In the genomic region with DNA sequence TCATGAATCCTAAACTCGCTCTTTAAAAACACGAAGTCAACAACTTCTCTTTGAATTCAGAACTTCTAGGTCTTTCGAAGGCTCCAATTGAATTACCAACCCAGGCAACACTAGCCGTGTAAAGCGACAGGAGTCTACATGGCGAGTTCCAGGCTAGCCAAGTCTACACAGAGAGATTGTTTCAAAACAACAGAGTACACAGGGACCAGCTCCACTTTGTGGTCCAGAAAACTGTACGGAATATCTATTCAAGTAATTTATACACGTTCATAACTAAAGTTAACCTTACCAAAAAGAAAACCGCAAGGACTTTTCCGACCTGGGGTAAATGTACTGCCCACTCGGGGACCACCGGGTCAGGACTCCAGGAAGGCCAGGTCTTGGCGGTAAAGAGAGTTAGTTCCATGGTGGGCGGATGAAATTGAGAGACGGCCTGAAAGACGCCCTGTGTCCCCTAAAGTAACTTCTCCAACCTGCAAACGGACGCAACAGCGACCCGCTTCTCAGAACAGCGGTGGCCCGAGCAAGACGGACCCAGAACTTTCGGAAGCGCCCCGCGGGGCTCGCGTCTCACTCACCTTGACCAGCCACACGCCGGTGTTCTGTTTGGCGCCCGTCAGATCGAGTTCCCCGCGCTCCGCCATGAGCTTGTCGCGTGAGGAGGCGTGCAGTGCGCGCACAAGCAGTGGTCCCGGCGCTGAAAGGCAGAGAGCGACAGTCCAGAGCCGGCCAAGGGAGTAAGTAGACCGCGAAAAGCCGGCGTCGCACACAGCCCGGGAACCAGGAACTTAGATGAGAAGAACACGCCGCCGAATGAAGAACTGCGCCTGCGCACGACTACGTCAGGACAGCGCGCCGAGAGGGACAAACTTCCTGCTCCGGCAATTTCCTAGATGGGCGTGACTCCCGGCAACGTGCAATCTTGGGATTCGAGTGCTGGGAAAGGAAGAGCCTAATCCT, we compare ENCODE assay signal across 1 mouse cellular context.
TF ChIP-seq lines count a peak whose summit lies in the region.

Gene Gtf2f2 (minus strand): TSS at position 764 of the 960 bp plus-strand sequence.

TF ChIP-seq in CH12.LX, 34 proteins besides CTCF, POLR2A, EP300 and RAD21 (continued from another document):
- TF ChIP-seq ZKSCAN1 (IDR thresholded peaks at IDR 0.05; ENCODE audit: borderline replicate concordance, low read depth, low read length), result no peak
- peak; percentile 52; the same call in 1 of the 2 replicates for TF ChIP-seq TBP (conservative IDR thresholded peaks at IDR 0.05; ENCODE audit: low read depth, low read length)
- TF ChIP-seq CHD1 (IDR thresholded peaks at IDR 0.05; ENCODE audit: low read depth, low read length), result no peak
- TF ChIP-seq USF1 (IDR thresholded peaks at IDR 0.05; ENCODE audit: low read depth, low read length), result no peak
- TF ChIP-seq JUN (IDR thresholded peaks at IDR 0.05; ENCODE audit: insufficient read depth, low read depth, low read length), result no peak
- TF ChIP-seq SIN3A (IDR thresholded peaks at IDR 0.05; ENCODE audit: low read length), result peak; percentile 99
- peak; percentile 53; the same call in 1 of the 2 replicates for TF ChIP-seq BHLHE40 (IDR thresholded peaks at IDR 0.05; ENCODE audit: low read depth, low read length)
- peak; percentile 76 for TF ChIP-seq NELFE (IDR thresholded peaks at IDR 0.05; ENCODE audit: low read depth, low read length)
- TF ChIP-seq KAT2A (IDR thresholded peaks at IDR 0.05; ENCODE audit: insufficient replicate concordance, low read length), result peak; percentile 86; the same call in 1 of the 2 replicates
- no peak for TF ChIP-seq ZNF384 (IDR thresholded peaks at IDR 0.05; ENCODE audit: low read depth, low read length)
- TF ChIP-seq MEF2A (IDR thresholded peaks at IDR 0.05; ENCODE audit: borderline replicate concordance, low read depth, low read length), result peak; percentile 83
- peak; percentile 94 for TF ChIP-seq HCFC1 (IDR thresholded peaks at IDR 0.05; ENCODE audit: low read depth, low read length)
- peak; percentile 99 for TF ChIP-seq MXI1 (IDR thresholded peaks at IDR 0.05; ENCODE audit: low read depth, low read length)
- peak; percentile 52; the same call in 1 of the 2 replicates for TF ChIP-seq ZMIZ1 (IDR thresholded peaks at IDR 0.05; ENCODE audit: low read depth, low read length)
- no peak for TF ChIP-seq USF2 (conservative IDR thresholded peaks at IDR 0.05; ENCODE audit: low read depth, low read length)
- 0 out of 2 replicates have a peak, but pooled peaks have one; percentile 50 for TF ChIP-seq UBTF (IDR thresholded peaks at IDR 0.05; ENCODE audit: low read depth, low read length)
- peak; percentile 97 for TF ChIP-seq MAX (IDR thresholded peaks at IDR 0.05; ENCODE audit: low read length)
- TF ChIP-seq ZC3H11A (IDR thresholded peaks at IDR 0.05; ENCODE audit: low read depth, low read length), result no peak
- no peak for TF ChIP-seq SMC3 (IDR thresholded peaks at IDR 0.05; ENCODE audit: low read depth, low read length)
- TF ChIP-seq CHD2 (IDR thresholded peaks at IDR 0.05; ENCODE audit: low read length), result no peak
- TF ChIP-seq IRF4 (IDR thresholded peaks at IDR 0.05; ENCODE audit: low read depth, low read length), result peak; percentile 77
- TF ChIP-seq POLR2AphosphoS2 (IDR thresholded peaks at IDR 0.05; ENCODE audit: low read depth, low read length), result peak; percentile 48; the same call in 1 of the 2 replicates
- TF ChIP-seq MYC (IDR thresholded peaks at IDR 0.05; ENCODE audit: low read depth, low read length), result peak; percentile 97
- no peak; the same call in 1 of the 2 replicates for TF ChIP-seq GABPA (IDR thresholded peaks at IDR 0.05; ENCODE audit: insufficient replicate concordance, low read depth, low read length)
- peak; percentile 99 for TF ChIP-seq ELF1 (IDR thresholded peaks at IDR 0.05; ENCODE audit: low read depth, low read length)
